Mouse (Mus musculus) frontal cortex, postnatal 10 days (tissue): ENCODE measurements at regions not wholly inside any gene's neighbourhood (a gene's known extent, or its start where the extent isn't known, plus 50 kb on each side); places are given as distances from the start of the nearest gene placed in this dataset.
"Not testable (repeated sequence)": the region's sequence is repeated elsewhere in the genome, so short reads cannot be mapped to it uniquely, and the experiment has no call there.

Source experiments
- DNase-seq, 2 experiments: peaks; one replicate each; pipeline ENCODE4 v3.0.0; 2022; ENCODE audit warnings: low spot score in 2 of 2, mixed read lengths in 1 of 2

GRCm38 (mm10) chr7:73025640-73026039 lies 349.7 kb upstream of the Rgma start:
- DNase-seq: no peak

GRCm38 (mm10) chr7:73028952-73029351 lies 346.4 kb upstream of the Rgma start:
- DNase-seq: no peak

- DNase-seq: no peak
Observed at GRCm38 (mm10) chr7:73031407-73031806, 343.9 kb upstream of the Rgma start.

GRCm38 (mm10) chr7:73032316-73032980 lies 342.9 kb upstream of the Rgma start:
- peak in 1 of 2 experiments; percentile 21 for DNase-seq

GRCm38 (mm10) chr7:73036801-73037555 lies 338.3 kb upstream of the Rgma start:
- DNase-seq: peak; percentile 17 to 35

- no peak for DNase-seq
Observed at GRCm38 (mm10) chr7:73037638-73038037, 337.7 kb upstream of the Rgma start.

GRCm38 (mm10) chr7:73039921-73040320 lies 335.4 kb upstream of the Rgma start:
- DNase-seq: no peak

GRCm38 (mm10) chr7:73044316-73044715 lies 331.0 kb upstream of the Rgma start:
- DNase-seq: no peak

- DNase-seq: no peak
Observed at GRCm38 (mm10) chr7:73055891-73056290, 319.4 kb upstream of the Rgma start.

- DNase-seq: no peak
Observed at GRCm38 (mm10) chr7:73063556-73063955, 311.8 kb upstream of the Rgma start.

GRCm38 (mm10) chr7:73068534-73068933 lies 306.8 kb upstream of the Rgma start:
- DNase-seq: no peak

GRCm38 (mm10) chr7:73069352-73069751 lies 306.0 kb upstream of the Rgma start:
- DNase-seq: no peak

- not testable (repeated sequence) for DNase-seq
Observed at GRCm38 (mm10) chr7:73075391-73075790, 299.9 kb upstream of the Rgma start.

- DNase-seq: no peak
Observed at GRCm38 (mm10) chr7:73087496-73088185, 287.7 kb upstream of the Rgma start.

GRCm38 (mm10) chr7:73088321-73088720 lies 287.0 kb upstream of the Rgma start:
- no peak for DNase-seq

GRCm38 (mm10) chr7:73091758-73092157 lies 283.6 kb upstream of the Rgma start:
- DNase-seq: no peak

- DNase-seq: no peak
Observed at GRCm38 (mm10) chr7:73094059-73094458, 281.2 kb upstream of the Rgma start.

GRCm38 (mm10) chr7:73118871-73119270 lies 256.4 kb upstream of the Rgma start:
- peak in 1 of 2 experiments; percentile 11 for DNase-seq

- no peak for DNase-seq
Observed at GRCm38 (mm10) chr7:73120276-73120675, 255.0 kb upstream of the Rgma start.

- no peak for DNase-seq
Observed at GRCm38 (mm10) chr7:73124976-73125375, 250.3 kb upstream of the Rgma start.

GRCm38 (mm10) chr7:73125864-73126263 lies 249.4 kb upstream of the Rgma start:
- DNase-seq: no peak

- DNase-seq: no peak
Observed at GRCm38 (mm10) chr7:73135786-73136185, 239.5 kb upstream of the Rgma start.

- DNase-seq: no peak
Observed at GRCm38 (mm10) chr7:73138269-73138668, 237.0 kb upstream of the Rgma start.
